Mouse (Mus musculus): Measurements from ENCODE around the gene Stac2.

DNA sequence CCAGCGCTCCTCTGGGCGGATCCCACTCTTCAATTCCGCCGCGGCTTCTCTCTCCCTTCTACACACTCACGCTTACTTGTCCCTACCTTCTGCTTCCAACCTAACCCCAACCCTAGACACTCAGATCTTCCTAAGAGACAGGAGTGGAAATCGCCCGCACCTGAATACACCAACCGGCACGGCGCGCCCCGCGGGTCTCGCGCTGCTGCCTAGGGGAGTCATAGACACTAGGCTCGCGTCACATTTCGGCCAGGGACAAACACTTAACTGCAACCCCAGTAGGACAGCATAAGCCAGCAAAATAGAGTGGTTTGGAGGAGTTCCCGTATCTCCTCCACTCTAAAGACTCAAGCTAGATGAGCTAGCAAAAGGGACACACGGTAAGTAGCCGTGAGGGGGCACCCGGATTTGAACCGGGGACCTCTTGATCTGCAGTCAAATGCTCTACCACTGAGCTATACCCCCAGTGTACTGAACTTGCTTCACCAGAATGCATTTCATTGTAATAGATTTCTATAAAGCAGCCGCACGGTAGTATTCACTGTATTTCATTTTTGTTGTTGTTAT lies 64.6 kb downstream of the Stac2 start:
- no peak for TF ChIP-seq CTCF (IDR thresholded peaks at IDR 0.05; ENCODE audit: control insufficient read depth, insufficient read depth, low read length)
- no peak for TF ChIP-seq POLR2A (IDR thresholded peaks at IDR 0.05; ENCODE audit: borderline replicate concordance, control insufficient read depth, low read depth, low read length)

Measured in bone marrow, adult 2 months (tissue).